Mouse (Mus musculus): ENCODE data around the gene Fgd3. TPM values are rescaled to one million over a fixed set of nuclear protein-coding genes. Genes with fewer than 3 reads are reported as not detected.

Fgd3 gene
- polyA plus RNA-seq, 1 experiment from 2014 or later = 0.58 TPM

Other genes starting within 250 kb of the Fgd3 start
- gene Wnk2, start 172.3 kb downstream of the Fgd3 start, polyA plus RNA-seq (2014; fragmentation: Nextera tagmentation; extraction: Ambion mirVana) = 3.1 and 3.3 TPM in 2 replicates
- 62.4 and 65.0 TPM in 2 replicates for gene Ninj1, start 132.8 kb downstream of the Fgd3 start, polyA plus RNA-seq (2014; fragmentation: Nextera tagmentation; extraction: Ambion mirVana)
- 65.1 and 68.7 TPM in 2 replicates for gene Card19, start 104.3 kb downstream of the Fgd3 start, polyA plus RNA-seq (2014; fragmentation: Nextera tagmentation; extraction: Ambion mirVana)
- 1.9 and 2.2 TPM in 2 replicates for gene Susd3, start 71.6 kb downstream of the Fgd3 start, polyA plus RNA-seq (2014; fragmentation: Nextera tagmentation; extraction: Ambion mirVana)
- gene Bicd2, start 21.3 kb upstream of the Fgd3 start, polyA plus RNA-seq (2014; fragmentation: Nextera tagmentation; extraction: Ambion mirVana) = 35.9 and 37.1 TPM in 2 replicates
- gene Ippk, start 100.9 kb upstream of the Fgd3 start, polyA plus RNA-seq (2014; fragmentation: Nextera tagmentation; extraction: Ambion mirVana) = 13.8 and 14.5 TPM in 2 replicates
- 0.81 and 0.97 TPM in 2 replicates for gene Tes3-ps, start 173.0 kb upstream of the Fgd3 start, polyA plus RNA-seq (2014; fragmentation: Nextera tagmentation; extraction: Ambion mirVana)
- gene Ecm2, start 184.5 kb upstream of the Fgd3 start, polyA plus RNA-seq (2014; fragmentation: Nextera tagmentation; extraction: Ambion mirVana) = 1.7 TPM in 2 replicates
- 200 and 243 TPM in 2 replicates for gene Aspn, start 224.1 kb upstream of the Fgd3 start, polyA plus RNA-seq (2014; fragmentation: Nextera tagmentation; extraction: Ambion mirVana)

Data from embryonic facial prominence, embryonic 14.5 days (tissue).